Mouse (Mus musculus) heart, adult 2 months (tissue): ENCODE measurements at regions not wholly inside any gene's neighbourhood (a gene's known extent, or its start where the extent isn't known, plus 50 kb on each side); places are given as distances from the start of the nearest gene placed in this dataset.

Experiments
- DNase-seq, 2 experiments: peaks; one replicate each; pipeline ENCODE4 v3.0.0; 2021
- H3K27ac ChIP-seq: fragments of 200-600 bp; 2 replicates; pipeline ENCODE4 v1.8.1; 2022
- H3K27me3 ChIP-seq: fragments of 200-500 bp; 2 replicates; pipeline ENCODE4 v1.6.1; 2012; ENCODE audit warnings: mild to moderate bottlenecking, low read length, inconsistent platforms, mixed read lengths; ENCODE audit not compliant: control insufficient read depth, insufficient read depth
- H3K36me3 ChIP-seq: fragments of 200-500 bp; 2 replicates; pipeline ENCODE4 v1.6.1; 2012; ENCODE audit warnings: low read length, inconsistent platforms; ENCODE audit not compliant: control insufficient read depth, insufficient read depth
- H3K4me1 ChIP-seq: fragments of 200-500 bp; 2 replicates; pipeline ENCODE4 v1.6.1; 2011; ENCODE audit warnings: low read length; ENCODE audit not compliant: control insufficient read depth, insufficient read depth
- H3K4me3 ChIP-seq: fragments of 200-600 bp; 2 replicates; pipeline ENCODE4 v1.8.1; 2022
- H3K79me2 ChIP-seq: fragments of 200-500 bp; replicated peaks from 2 replicates; pipeline ENCODE4 v1.6.1; 2012; ENCODE audit warnings: mild to moderate bottlenecking, inconsistent platforms, low read length, moderate library complexity, mixed read lengths; ENCODE audit not compliant: control insufficient read depth, insufficient read depth
- H3K9ac ChIP-seq: fragments of 200-500 bp; 2 replicates; pipeline ENCODE4 v1.6.1; 2012; ENCODE audit warnings: low read depth, mild to moderate bottlenecking, control low read depth, inconsistent platforms, low read length, mixed read lengths
- CTCF ChIP-seq: fragments of 200-600 bp; IDR thresholded peaks from 2 replicates; pipeline ENCODE4 v1.8.1; 2022; ENCODE audit warnings: antibody characterized with exemption, mild to moderate bottlenecking, moderate library complexity
- EP300 ChIP-seq: fragments of 200-500 bp; IDR thresholded peaks from 2 replicates; pipeline ENCODE4 v1.6.1; 2011; ENCODE audit warnings: low read depth, low read length, control low read depth; ENCODE audit not compliant: insufficient read depth
- POLR2A ChIP-seq: fragments of 200-500 bp; IDR thresholded peaks from 2 replicates; pipeline ENCODE4 v1.6.1; 2011; ENCODE audit warnings: mild to moderate bottlenecking, low read depth, low read length, control low read depth; ENCODE audit not compliant: insufficient read depth
- WGBS: fragments of 180-500 bp; shearing (Covaris S2); methylation state at CpG from one replicate; pipeline ENCODE4 v1.1.7; 2018; 5-methylcytosine and 5-hydroxymethylcytosine counted together
- intact Hi-C: fragments of 180-260 bp; cut with DNase I; formaldehyde crosslinking; loops from one replicate; pipeline ENCODE4 v1.15.1; 2025

DNA sequence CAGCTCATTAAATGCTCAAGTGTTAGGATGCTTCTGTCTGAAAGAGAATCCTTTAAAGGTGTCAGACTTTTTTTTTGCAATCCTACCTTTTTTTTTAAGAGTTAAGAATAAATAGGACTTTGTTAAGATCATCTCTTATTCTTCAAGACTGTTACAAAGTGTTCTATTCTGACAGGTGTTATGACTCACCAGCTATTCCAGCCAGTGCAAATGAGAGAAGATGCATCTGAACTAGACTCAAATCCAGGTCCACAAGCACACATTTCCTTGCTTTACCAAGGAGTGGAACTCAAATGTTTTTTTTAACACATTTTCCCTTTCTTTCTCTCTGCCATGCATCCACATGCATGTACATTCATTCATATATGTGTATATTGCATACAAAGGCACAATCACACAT lies 98.4 kb upstream of the Atp10a start:
- intact Hi-C loops, result no loop called here
- no peak for DNase-seq
- no peak overlapping the region for H3K4me3 ChIP-seq
- H3K36me3 ChIP-seq, result no peaks in the 10 kb centered on the region
- H3K9ac ChIP-seq, result no peak overlapping the region
- TF ChIP-seq POLR2A, result no peak
- no peak for TF ChIP-seq EP300
- TF ChIP-seq CTCF, result no peak
- H3K79me2 ChIP-seq, result no peaks in the 10 kb centered on the region
- H3K27ac ChIP-seq, result no peak overlapping the region
- no peaks in the 10 kb centered on the region for H3K4me1 ChIP-seq
- no peaks in the 10 kb centered on the region for H3K27me3 ChIP-seq

DNA sequence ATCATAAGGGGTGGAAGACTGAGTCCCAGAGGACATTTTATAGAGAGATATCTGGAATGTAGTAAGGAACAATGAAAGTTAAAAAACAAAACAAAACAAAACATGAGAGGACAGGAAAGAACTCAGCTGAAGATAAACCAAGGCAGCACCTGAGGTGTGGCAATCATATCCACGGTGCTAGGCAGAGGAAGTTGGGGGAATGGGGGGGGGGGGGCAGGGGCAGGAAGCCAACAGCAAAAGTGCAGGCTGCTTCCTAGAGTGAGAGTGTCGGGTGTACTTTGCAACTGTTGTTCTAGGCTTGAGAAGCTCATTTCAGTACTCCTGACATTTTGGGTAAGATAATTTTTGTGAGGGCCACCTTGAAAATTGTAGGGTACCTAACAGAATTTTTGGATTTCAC lies 87.2 kb upstream of the Atp10a start:
- no peak overlapping the region for H3K4me3 ChIP-seq
- intact Hi-C loops, result no loop called here
- no peak for DNase-seq
- no peak overlapping the region for H3K27ac ChIP-seq
- H3K27me3 ChIP-seq, result no peaks in the 10 kb centered on the region
- TF ChIP-seq POLR2A (no peak), EP300 (no peak), CTCF (no peak)
- no peaks in the 10 kb centered on the region for H3K79me2 ChIP-seq
- WGBS, result 16% methylated on average over 2 of the region's 2 CpGs
- no peaks in the 10 kb centered on the region for H3K36me3 ChIP-seq
- H3K9ac ChIP-seq, result no peak overlapping the region
- H3K4me1 ChIP-seq, result no peaks in the 10 kb centered on the region

DNA sequence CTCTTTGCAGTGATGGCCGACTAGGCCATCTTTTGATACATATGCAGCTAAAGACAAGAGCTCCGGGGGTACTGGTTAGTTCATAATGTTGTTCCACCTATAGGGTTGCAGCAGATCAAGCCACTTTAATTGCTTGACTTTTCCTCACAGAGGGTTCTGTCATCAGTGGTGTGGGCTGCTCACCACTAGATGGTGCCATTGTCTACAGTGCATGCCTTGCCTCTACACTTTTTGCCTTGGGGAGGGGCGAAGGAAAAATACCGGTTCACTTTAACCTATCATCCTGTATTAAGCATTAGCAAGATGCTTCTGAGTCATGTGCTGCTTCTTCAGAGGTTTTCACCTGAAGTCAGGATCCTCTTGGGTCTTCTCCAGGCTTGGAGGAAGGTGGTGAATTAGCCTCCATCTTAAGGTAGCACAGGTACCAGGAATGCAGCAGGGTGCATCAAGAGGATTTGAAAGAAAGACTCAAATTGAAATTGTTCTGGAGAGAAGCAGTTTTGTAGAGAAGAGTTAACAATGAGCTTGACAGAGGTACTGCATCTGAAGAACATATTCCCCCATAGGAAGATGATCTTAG lies 71.6 kb upstream of the Atp10a start:
- H3K79me2 ChIP-seq, result no peaks in the 10 kb centered on the region
- H3K27ac ChIP-seq, result no peak overlapping the region
- H3K4me3 ChIP-seq, result no peak overlapping the region
- no peaks in the 10 kb centered on the region for H3K27me3 ChIP-seq
- DNase-seq, result peak; percentile 17 to 42
- intact Hi-C loops, result loop anchor here (10.0 kb wide), 4 partner anchors 160 to 490 kb away; no protein-coding TSS in a partner anchor
- H3K4me1 ChIP-seq, result no peaks in the 10 kb centered on the region
- H3K36me3 ChIP-seq, result no peaks in the 10 kb centered on the region
- no peak for TF ChIP-seq POLR2A
- peak; percentile 60; the same call in 1 of the 2 replicates for TF ChIP-seq EP300
- peak; percentile 85 for TF ChIP-seq CTCF
- no peak overlapping the region for H3K9ac ChIP-seq
- 21% methylated on average over 4 of the region's 4 CpGs for WGBS

DNA sequence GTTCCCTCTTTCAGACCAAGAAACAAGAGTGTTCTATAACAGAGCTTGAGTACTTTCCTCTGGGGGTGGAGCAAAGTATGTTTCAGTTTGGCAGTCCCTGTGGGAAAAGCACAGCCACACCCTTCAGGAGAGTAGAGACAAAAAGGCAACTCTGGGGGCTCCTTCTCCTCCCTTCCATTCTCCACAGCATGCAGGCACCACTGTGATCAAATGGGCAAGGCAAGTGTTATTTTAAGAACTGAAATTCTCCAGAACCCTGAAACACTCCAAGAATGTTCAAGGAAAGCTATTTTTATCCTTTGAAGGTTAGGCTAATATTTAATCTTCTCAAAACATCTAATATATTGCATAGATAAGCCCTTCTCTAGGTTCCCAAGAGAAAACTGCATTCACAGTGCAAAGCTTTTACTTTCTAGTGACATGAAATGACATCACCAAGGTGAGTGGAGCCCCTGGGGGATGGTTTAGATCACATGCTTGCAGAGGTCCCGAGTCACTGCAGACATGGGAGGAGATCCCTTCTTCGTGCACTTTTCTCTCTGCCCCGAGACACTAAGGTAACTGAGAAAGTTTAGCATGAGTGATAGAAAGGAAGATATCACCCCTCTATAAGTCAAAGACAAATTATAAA lies 70.2 kb upstream of the Atp10a start:
- 50% methylated on average over 3 of the region's 3 CpGs for WGBS
- no peak for TF ChIP-seq POLR2A
- TF ChIP-seq CTCF, result no peak
- no peak for TF ChIP-seq EP300
- Histone ChIP-seq H3K79me2 (no peaks in the 10 kb centered on the region), H3K27ac (no peak overlapping the region), H3K36me3 (no peaks in the 10 kb centered on the region), H3K4me1 (no peaks in the 10 kb centered on the region), H3K9ac (no peak overlapping the region), H3K27me3 (no peaks in the 10 kb centered on the region), H3K4me3 (no peak overlapping the region)
- intact Hi-C loops, result loop anchor here (10.0 kb wide), 4 partner anchors 159 to 489 kb away; no protein-coding TSS in a partner anchor
- DNase-seq, result no peak

DNA sequence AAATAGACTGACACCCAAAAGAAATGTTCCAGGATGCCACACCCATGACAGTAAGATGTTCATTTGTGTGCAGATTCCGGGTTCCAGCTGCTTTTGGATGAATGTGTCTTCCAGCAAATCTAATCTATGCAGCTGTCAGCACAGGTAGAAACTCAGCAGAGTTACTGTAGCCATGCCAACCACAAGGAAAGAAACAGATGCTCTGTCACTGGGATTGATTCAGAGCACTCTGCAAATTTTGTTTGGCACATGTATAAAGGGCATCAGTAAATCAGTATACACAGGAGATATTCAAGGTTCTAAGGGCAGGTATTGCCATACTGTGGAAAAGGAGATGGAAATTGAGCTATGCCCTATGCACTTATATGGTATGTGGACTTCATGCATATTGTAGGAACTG lies 60.0 kb upstream of the Atp10a start:
- no peak overlapping the region for H3K27ac ChIP-seq
- no peaks in the 10 kb centered on the region for H3K36me3 ChIP-seq
- TF ChIP-seq CTCF (no peak), EP300 (no peak), POLR2A (no peak)
- no peaks in the 10 kb centered on the region for H3K4me1 ChIP-seq
- no peak overlapping the region for H3K9ac ChIP-seq
- no peaks in the 10 kb centered on the region for H3K79me2 ChIP-seq
- intact Hi-C loops, result no loop called here
- no peaks in the 10 kb centered on the region for H3K27me3 ChIP-seq
- WGBS, result 29% methylated on average over 1 of the region's 1 CpGs
- DNase-seq, result no peak
- H3K4me3 ChIP-seq, result no peak overlapping the region
